Mouse (Mus musculus): ENCODE results near the gene Dact2.

Gene Dact2

DNA sequence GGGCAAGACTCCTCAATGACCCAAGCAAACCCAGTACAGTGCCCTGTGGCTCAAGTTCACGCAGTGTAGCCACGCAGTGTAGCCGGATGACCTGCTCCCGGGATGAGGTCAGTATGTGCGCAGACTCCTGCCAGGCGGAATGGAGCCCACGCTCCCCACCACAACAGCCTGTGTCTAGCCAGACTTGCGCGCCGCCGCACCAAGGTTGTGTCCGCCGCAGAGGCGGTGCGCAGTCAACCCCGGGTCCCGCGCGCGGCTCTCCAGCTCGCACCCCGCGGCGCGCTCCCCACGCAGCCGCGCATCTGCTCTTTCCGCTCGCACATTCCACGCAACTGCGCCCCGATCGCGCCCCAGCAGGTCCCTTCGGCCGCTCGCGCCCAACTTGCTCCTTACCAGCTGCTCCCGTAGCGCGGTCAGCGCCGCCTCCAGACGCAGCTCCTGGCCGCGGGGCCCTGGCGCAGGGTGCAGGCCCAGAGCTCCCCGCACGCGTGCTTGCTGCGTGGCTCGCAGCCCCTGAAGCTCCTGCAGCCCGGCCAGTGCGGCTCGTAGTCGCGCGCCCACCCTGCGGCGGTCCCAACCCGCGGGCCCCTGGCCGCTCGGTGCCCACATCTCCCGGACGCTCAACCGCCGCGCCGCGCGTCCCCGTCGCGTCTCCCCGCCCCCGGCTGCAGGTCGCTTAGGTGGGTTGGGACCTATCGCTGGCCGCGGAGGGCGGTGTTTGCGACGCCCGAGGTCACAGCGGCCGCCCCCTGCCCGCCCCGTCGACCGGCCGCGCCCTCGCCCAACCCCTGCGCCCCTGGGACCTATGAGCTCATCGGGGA lies 773 bp downstream of the Dact2 start:
- Histone ChIP-seq H3K9me3 (ENCODE audit: low read length) (no peaks in the 10 kb centered on the region), H3K4me1 (replicated peaks; ENCODE audit: low read depth, low read length) (peaks cover 52% of the 10 kb centered on the region), H3K36me3 (ENCODE audit: insufficient read depth, low read length) (peaks cover 7% of the 10 kb centered on the region), H3K27me3 (ENCODE audit: insufficient read depth, low read length) (peaks cover 31% of the 10 kb centered on the region), H3K4me3 (replicated peaks; ENCODE audit: low read length) (peak overlapping the region; percentile 95)
- TF ChIP-seq CTCF (conservative IDR thresholded peaks at IDR 0.05; ENCODE audit: low read length) (no peak), POU5F1 (IDR thresholded peaks at IDR 0.05; ENCODE audit: borderline replicate concordance, low read length) (no peak), NANOG (IDR thresholded peaks at IDR 0.05; ENCODE audit: borderline replicate concordance, low read length) (no peak)

DNA sequence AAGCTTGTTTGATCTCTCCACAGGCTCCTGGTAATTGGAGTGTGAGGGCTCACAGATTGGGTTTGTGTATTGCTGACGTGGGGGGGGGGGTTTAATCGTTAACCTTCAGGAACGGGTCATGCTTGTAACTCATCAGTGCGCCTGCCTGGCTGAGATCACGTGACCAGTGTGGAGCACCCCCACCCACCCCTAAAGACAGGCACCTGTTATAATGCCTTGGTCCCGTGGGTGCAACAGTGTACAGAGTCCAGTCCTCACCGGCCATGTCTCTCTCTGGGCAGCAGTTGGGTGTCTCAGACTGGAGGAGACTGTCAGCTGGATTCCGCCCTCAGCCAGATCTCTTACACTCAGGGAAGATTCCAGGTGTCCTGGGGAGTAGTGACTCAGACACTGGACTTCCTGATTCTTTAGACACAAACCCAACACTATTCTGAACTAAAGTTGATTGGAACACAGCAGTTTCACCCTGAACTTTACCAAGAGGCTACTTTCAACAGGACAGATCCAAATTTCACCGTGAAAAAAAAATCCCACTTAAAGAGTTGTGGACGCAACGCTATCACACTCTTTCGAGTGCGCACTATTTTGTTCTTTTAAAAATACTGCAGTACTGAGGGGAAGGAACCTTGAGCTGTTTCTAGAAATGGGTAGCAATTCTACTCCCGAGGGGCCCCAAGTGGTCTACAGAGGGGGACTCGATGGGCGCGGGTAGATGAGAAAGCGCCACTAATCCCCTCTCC lies 1.6 kb downstream of the Dact2 start:
- Histone ChIP-seq H3K27me3 (ENCODE audit: insufficient read depth, low read length) (peaks cover 28% of the 10 kb centered on the region), H3K36me3 (ENCODE audit: insufficient read depth, low read length) (peaks cover 16% of the 10 kb centered on the region), H3K9me3 (ENCODE audit: low read length) (no peaks in the 10 kb centered on the region), H3K4me3 (replicated peaks; ENCODE audit: low read length) (peak overlapping the region; percentile 95), H3K4me1 (replicated peaks; ENCODE audit: low read depth, low read length) (peaks cover 61% of the 10 kb centered on the region)
- TF ChIP-seq CTCF (conservative IDR thresholded peaks at IDR 0.05; ENCODE audit: low read length): no peak
- TF ChIP-seq NANOG (IDR thresholded peaks at IDR 0.05; ENCODE audit: borderline replicate concordance, low read length): no peak
- no peak for TF ChIP-seq POU5F1 (IDR thresholded peaks at IDR 0.05; ENCODE audit: borderline replicate concordance, low read length)

DNA sequence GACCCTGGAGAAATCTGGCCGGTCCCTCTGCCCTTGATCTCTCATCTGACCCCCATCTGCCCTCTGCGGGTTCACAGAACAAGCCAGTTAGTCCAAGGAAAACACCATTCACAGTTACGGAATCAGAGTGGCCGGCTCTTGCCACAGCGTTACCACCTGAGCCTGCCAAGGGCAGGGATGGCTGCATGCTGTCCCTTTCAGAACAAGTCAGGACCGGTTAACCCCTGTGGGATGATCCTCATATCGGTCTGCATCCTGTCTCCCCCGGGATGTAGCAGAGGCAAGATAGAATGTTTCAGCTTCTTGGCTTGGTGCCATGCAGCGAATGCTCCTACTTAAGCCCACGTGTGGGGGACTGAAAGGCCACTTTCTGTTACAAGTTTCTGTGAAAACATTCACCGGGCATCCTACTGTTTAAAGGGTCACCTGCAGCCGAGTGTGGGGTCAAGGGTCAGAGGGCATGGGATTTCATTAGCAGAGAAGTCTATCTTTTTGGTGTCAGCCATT lies 2.8 kb downstream of the Dact2 start:
- TF ChIP-seq NANOG (IDR thresholded peaks at IDR 0.05; ENCODE audit: borderline replicate concordance, low read length): no peak
- TF ChIP-seq POU5F1 (IDR thresholded peaks at IDR 0.05; ENCODE audit: borderline replicate concordance, low read length): no peak
- no peak for TF ChIP-seq CTCF (conservative IDR thresholded peaks at IDR 0.05; ENCODE audit: low read length)
- peaks cover 72% of the 10 kb centered on the region for H3K4me1 ChIP-seq (replicated peaks; ENCODE audit: low read depth, low read length)
- peaks cover 27% of the 10 kb centered on the region for H3K36me3 ChIP-seq (ENCODE audit: insufficient read depth, low read length)
- peak overlapping the region; percentile 60 for H3K4me3 ChIP-seq (replicated peaks; ENCODE audit: low read length)
- H3K9me3 ChIP-seq (ENCODE audit: low read length): no peaks in the 10 kb centered on the region
- peaks cover 21% of the 10 kb centered on the region for H3K27me3 ChIP-seq (ENCODE audit: insufficient read depth, low read length)

DNA sequence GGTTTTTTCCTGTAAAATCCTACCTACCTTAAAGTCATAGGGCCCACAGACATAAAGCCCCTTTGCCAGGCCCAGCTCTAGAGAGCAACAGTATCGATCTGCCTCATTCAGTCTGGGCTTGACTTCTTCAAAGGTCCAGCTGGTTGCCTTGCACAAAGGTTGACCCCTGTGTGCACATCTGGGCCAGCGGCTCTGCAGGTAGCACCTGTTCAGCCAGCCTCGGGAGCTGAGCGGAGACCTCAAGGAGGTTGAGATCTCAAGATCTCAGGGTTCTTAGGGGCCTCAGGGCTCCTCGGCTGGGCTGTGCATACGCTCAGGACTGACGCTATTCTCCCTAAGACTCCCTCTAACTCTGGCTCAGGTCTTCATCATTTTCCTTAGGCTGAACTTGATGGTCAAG lies 3.9 kb downstream of the Dact2 start:
- Histone ChIP-seq H3K9me3 (ENCODE audit: low read length) (no peaks in the 10 kb centered on the region), H3K4me3 (replicated peaks; ENCODE audit: low read length) (peak overlapping the region; percentile 60), H3K27me3 (ENCODE audit: insufficient read depth, low read length) (peaks cover 17% of the 10 kb centered on the region), H3K36me3 (ENCODE audit: insufficient read depth, low read length) (peaks cover 38% of the 10 kb centered on the region), H3K4me1 (replicated peaks; ENCODE audit: low read depth, low read length) (peaks cover 83% of the 10 kb centered on the region)
- no peak for TF ChIP-seq POU5F1 (IDR thresholded peaks at IDR 0.05; ENCODE audit: borderline replicate concordance, low read length)
- TF ChIP-seq CTCF (conservative IDR thresholded peaks at IDR 0.05; ENCODE audit: low read length): no peak
- TF ChIP-seq NANOG (IDR thresholded peaks at IDR 0.05; ENCODE audit: borderline replicate concordance, low read length): no peak

DNA sequence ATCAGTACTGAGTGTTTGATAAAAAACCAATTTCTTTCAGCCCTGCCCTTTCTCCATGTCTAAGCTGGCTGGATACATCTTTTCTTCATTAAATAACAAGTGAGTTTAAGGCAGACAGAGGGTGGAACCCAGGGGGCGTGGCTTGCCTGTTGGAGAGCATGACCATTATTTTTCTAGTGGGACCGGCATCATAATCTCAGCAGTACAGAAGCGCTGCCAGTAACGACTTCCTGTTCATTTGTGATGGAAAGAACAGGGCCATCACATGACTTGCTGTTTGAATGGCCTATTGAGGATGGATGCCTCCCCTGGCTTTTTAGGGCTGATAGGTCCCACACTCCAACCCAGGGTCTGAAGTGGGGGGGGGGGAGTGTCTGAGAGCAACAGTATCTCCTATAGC lies 4.5 kb downstream of the Dact2 start:
- Histone ChIP-seq H3K9me3 (ENCODE audit: low read length) (no peaks in the 10 kb centered on the region), H3K4me3 (replicated peaks; ENCODE audit: low read length) (peak overlapping the region; percentile 60; the same call in 1 of the 2 replicates), H3K36me3 (ENCODE audit: insufficient read depth, low read length) (peaks cover 43% of the 10 kb centered on the region), H3K27me3 (ENCODE audit: insufficient read depth, low read length) (peaks cover 12% of the 10 kb centered on the region), H3K4me1 (replicated peaks; ENCODE audit: low read depth, low read length) (peaks cover 81% of the 10 kb centered on the region)
- TF ChIP-seq CTCF (conservative IDR thresholded peaks at IDR 0.05; ENCODE audit: low read length) (no peak), NANOG (IDR thresholded peaks at IDR 0.05; ENCODE audit: borderline replicate concordance, low read length) (0 out of 2 replicates have a peak, but pooled peaks have one; percentile 6)

DNA sequence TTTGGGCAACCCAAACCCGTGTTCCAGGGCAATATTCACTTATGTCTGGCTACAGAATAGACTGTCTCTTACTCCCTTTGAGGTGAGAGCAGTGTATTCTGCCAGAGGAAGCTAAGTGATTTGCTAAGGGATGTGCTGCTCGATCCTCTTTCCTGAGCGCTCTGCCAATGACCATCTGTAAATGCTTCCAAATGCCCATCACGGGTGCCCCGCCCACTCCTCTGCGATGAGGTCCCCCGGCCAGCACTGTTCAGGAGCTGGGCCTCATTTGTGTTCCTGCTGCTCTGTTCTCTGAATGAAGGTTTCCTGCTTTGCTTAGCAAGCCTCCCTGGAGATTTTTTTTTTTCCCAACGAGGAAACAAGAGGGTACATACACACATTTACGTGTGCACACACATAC lies 11.2 kb downstream of the Dact2 start:
- TF ChIP-seq POU5F1 (IDR thresholded peaks at IDR 0.05; ENCODE audit: borderline replicate concordance, low read length) (no peak), NANOG (IDR thresholded peaks at IDR 0.05; ENCODE audit: borderline replicate concordance, low read length) (no peak)
- Histone ChIP-seq H3K9me3 (ENCODE audit: low read length) (no peaks in the 10 kb centered on the region), H3K4me1 (replicated peaks; ENCODE audit: low read depth, low read length) (peaks cover 27% of the 10 kb centered on the region), H3K27me3 (ENCODE audit: insufficient read depth, low read length) (peaks cover 17% of the 10 kb centered on the region), H3K4me3 (replicated peaks; ENCODE audit: low read length) (no peak overlapping the region), H3K36me3 (ENCODE audit: insufficient read depth, low read length) (peaks cover 38% of the 10 kb centered on the region)

DNA sequence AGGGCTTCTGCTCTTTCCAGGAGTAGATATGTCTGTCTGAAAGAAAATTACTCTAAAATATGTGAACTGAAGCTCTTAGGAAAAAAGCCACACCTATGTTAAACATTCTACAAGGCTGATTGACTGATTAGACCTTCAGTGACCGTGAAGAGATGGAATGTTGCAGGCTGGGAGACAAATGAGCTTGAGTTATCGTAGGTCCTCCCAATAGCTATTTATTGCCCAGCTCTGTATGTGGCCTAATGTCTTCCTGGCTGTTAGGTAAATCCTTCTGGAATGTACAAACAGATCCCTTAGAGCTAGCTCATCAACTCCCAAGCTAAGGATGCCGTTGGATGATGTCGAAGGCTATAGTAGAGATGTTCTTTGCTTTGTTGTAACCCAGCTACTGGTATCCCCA lies 11.7 kb downstream of the Dact2 start:
- TF ChIP-seq NANOG (IDR thresholded peaks at IDR 0.05; ENCODE audit: borderline replicate concordance, low read length) (no peak), CTCF (conservative IDR thresholded peaks at IDR 0.05; ENCODE audit: low read length) (no peak)
- peaks cover 33% of the 10 kb centered on the region for H3K36me3 ChIP-seq (ENCODE audit: insufficient read depth, low read length)
- no peak overlapping the region for H3K4me3 ChIP-seq (replicated peaks; ENCODE audit: low read length)
- H3K4me1 ChIP-seq (replicated peaks; ENCODE audit: low read depth, low read length): peaks cover 22% of the 10 kb centered on the region
- no peaks in the 10 kb centered on the region for H3K9me3 ChIP-seq (ENCODE audit: low read length)
- H3K27me3 ChIP-seq (ENCODE audit: insufficient read depth, low read length): peaks cover 21% of the 10 kb centered on the region

DNA sequence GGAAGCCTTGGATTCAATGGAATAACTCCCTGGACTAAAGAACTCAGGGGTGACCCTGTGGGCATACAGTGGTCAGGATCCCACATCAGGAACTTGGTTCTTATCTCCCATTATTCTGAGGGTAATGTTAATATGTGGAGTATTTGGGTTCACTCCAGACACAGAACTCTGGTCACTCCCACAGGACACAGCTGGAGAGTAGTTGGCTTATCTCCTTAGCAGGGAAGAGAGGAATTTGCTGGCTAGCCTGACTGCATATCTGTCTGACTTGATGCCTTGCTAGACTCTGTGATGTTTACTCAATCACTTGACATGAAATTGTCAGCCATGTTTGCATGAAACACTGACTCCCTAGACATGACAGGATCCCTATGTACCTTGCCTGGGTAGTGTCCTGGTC lies 15.6 kb downstream of the Dact2 start:
- no peak for TF ChIP-seq NANOG (IDR thresholded peaks at IDR 0.05; ENCODE audit: borderline replicate concordance, low read length)
- no peak for TF ChIP-seq POU5F1 (IDR thresholded peaks at IDR 0.05; ENCODE audit: borderline replicate concordance, low read length)
- TF ChIP-seq CTCF (conservative IDR thresholded peaks at IDR 0.05; ENCODE audit: low read length): no peak
- no peaks in the 10 kb centered on the region for H3K9me3 ChIP-seq (ENCODE audit: low read length)
- no peak overlapping the region for H3K4me3 ChIP-seq (replicated peaks; ENCODE audit: low read length)
- no peaks in the 10 kb centered on the region for H3K4me1 ChIP-seq (replicated peaks; ENCODE audit: low read depth, low read length)
- H3K36me3 ChIP-seq (ENCODE audit: insufficient read depth, low read length): no peaks in the 10 kb centered on the region
- H3K27me3 ChIP-seq (ENCODE audit: insufficient read depth, low read length): peaks cover 36% of the 10 kb centered on the region

Data from E14TG2a.4 (cell line).